Mouse (Mus musculus) ES-E14 (cell line): ENCODE measurements around the gene Tmprss13. TPM values are rescaled to one million over a fixed set of nuclear protein-coding genes. Genes with fewer than 3 reads are reported as not detected.

ENCODE experiments used
- DNase-seq: peaks from one replicate; pipeline ENCODE4 v3.0.0-alpha.2; 2013; ENCODE audit warnings: low read depth, low spot score
- H3K27ac ChIP-seq: 2 replicates; pipeline ENCODE4 v1.5.1; 2012; ENCODE audit warnings: low read depth, mild to moderate bottlenecking, low read length, moderate library complexity, mixed read lengths; ENCODE audit not compliant: poor library complexity, insufficient read depth, severe bottlenecking
- H3K36me3 ChIP-seq: 2 replicates; pipeline ENCODE4 v1.6.1; 2012; ENCODE audit warnings: mild to moderate bottlenecking, low read length, moderate library complexity, mixed read lengths; ENCODE audit not compliant: control insufficient read depth, poor library complexity, insufficient read depth, severe bottlenecking
- H3K4me1 ChIP-seq, 2 experiments: fragments of 150-350 bp in 1 of 2; sonication (generic) in 1 of 2; 2 replicates each; pipeline ENCODE4 v1.6.1; 2012; ENCODE audit warnings: low read length in 2 of 2, mild to moderate bottlenecking in 1 of 2, mixed read lengths in 1 of 2; ENCODE audit not compliant: control insufficient read depth in 2 of 2, insufficient read depth in 2 of 2, poor library complexity in 1 of 2
- H3K4me3 ChIP-seq, 2 experiments: fragments of 150-350 bp in 1 of 2; sonication (generic) in 1 of 2; 2 replicates each; pipeline ENCODE4 v1.5.1; 2012; ENCODE audit warnings: low read length in 2 of 2, low read depth in 1 of 2, mild to moderate bottlenecking in 1 of 2, mixed read lengths in 1 of 2; ENCODE audit not compliant: insufficient read depth in 1 of 2, poor library complexity in 1 of 2, severe bottlenecking in 1 of 2
- H3K9ac ChIP-seq: 2 replicates; pipeline ENCODE4 v1.6.1; 2012; ENCODE audit warnings: low read depth, mild to moderate bottlenecking, low read length, mixed read lengths; ENCODE audit not compliant: poor library complexity, insufficient read depth, severe bottlenecking
- H3K9me3 ChIP-seq: fragments of 150-350 bp; sonication (generic); 2 replicates; pipeline ENCODE4 v1.6.1; 2012; ENCODE audit warnings: low read depth, mild to moderate bottlenecking, low read length; ENCODE audit not compliant: control insufficient read depth, insufficient read depth
- CHD2 ChIP-seq: IDR thresholded peaks from 2 replicates; pipeline ENCODE4 v1.6.1; 2014; ENCODE audit warnings: mild to moderate bottlenecking, low read depth, low read length, inconsistent platforms
- HCFC1 ChIP-seq: IDR thresholded peaks from 2 replicates; pipeline ENCODE4 v1.6.1; 2012; ENCODE audit warnings: low read length, inconsistent platforms, borderline replicate concordance; ENCODE audit not compliant: insufficient read depth
- MAFK ChIP-seq: IDR thresholded peaks from 2 replicates; pipeline ENCODE4 v1.6.1; 2014; ENCODE audit warnings: mild to moderate bottlenecking, low read depth, low read length, inconsistent platforms; ENCODE audit not compliant: insufficient read depth
- ZC3H11A ChIP-seq: IDR thresholded peaks from 2 replicates; pipeline ENCODE4 v1.6.1; 2012; ENCODE audit warnings: low read depth, mild to moderate bottlenecking, inconsistent platforms, low read length, borderline replicate concordance
- ZNF384 ChIP-seq: IDR thresholded peaks from 2 replicates; pipeline ENCODE4 v1.6.1; 2012; ENCODE audit warnings: low read depth, low read length, inconsistent platforms
- in situ Hi-C, 2 experiments: fragments of 600-800 bp; cut with MboI; formaldehyde crosslinking; loops; one replicate each; pipeline ENCODE4 v1.15.1; 2025; ENCODE audit warnings: low sequenced_read_pairs in 2 of 2, inconsistent platforms in 1 of 2; ENCODE audit not compliant: unreplicated experiment in 2 of 2
- total RNA-seq: library from RNA; depleted of rRNA; stranded (reverse); fragments of 300-350 nt; gene quantifications from 2 replicates; pipeline ENCODE4 v1.2.3, GENCODE M21; 2012

The Tmprss13 gene
- total RNA-seq, 1 experiment = 0.22 TPM

GRCm38 (mm10) chr9:45321946-45322430 lies 3.1 kb downstream of the Tmprss13 start:
- Histone ChIP-seq H3K36me3 (no peaks in the 10 kb centered on the region), H3K4me1 (no peaks in the 10 kb centered on the region), H3K4me3 (no peak overlapping the region), H3K9me3 (no peaks in the 10 kb centered on the region), H3K27ac (no peak overlapping the region), H3K9ac (no peak overlapping the region)
- in situ Hi-C loops = no loop called here
- no peak for DNase-seq
- no peak for TF ChIP-seq CHD2
- no peak for TF ChIP-seq HCFC1
- TF ChIP-seq ZC3H11A = no peak
- TF ChIP-seq MAFK = no peak
- no peak for TF ChIP-seq ZNF384

DNA sequence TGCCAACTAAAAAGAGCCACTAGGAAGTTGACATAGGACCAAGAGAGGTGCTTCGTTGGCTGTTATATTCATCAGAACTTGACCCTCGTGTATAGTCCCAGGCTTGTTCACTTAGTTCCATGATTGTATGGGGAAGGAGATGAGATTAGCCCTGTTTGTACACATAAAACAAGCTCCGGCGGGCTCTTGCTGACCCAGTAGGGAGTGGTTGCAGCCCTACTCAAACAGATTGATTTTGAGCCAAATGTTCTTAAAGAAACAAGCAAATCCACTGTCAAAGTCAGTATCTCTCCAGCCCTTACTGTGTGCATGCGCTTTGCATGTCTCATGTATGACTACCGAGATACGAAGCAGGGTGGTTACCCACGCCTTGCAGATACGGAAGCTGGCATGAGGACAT lies 7.5 kb downstream of the Tmprss13 start:
- H3K4me1 ChIP-seq = peaks cover 3% of the 10 kb centered on the region in 2 experiments; a peak in 2 of 4 replicates
- H3K9me3 ChIP-seq = no peaks in the 10 kb centered on the region
- in situ Hi-C loops = no loop called here
- no peak for TF ChIP-seq ZNF384
- TF ChIP-seq ZC3H11A = no peak
- TF ChIP-seq MAFK = no peak
- no peak for TF ChIP-seq HCFC1
- no peak for TF ChIP-seq CHD2
- no peaks in the 10 kb centered on the region for H3K36me3 ChIP-seq
- H3K4me3 ChIP-seq = no peak overlapping the region
- no peak for DNase-seq
- no peak overlapping the region for H3K27ac ChIP-seq
- no peak overlapping the region for H3K9ac ChIP-seq

GRCm38 (mm10) chr9:45328263-45328662 lies 9.4 kb downstream of the Tmprss13 start:
- no peak for TF ChIP-seq MAFK
- TF ChIP-seq ZNF384 = no peak
- no peak for TF ChIP-seq HCFC1
- no peak for TF ChIP-seq ZC3H11A
- TF ChIP-seq CHD2 = no peak
- Histone ChIP-seq H3K9me3 (no peaks in the 10 kb centered on the region), H3K4me1 (peaks cover 3 to 4% of the 10 kb centered on the region in 2 experiments; a peak in 2 of 4 replicates), H3K27ac (no peak overlapping the region), H3K4me3 (no peak overlapping the region), H3K9ac (no peak overlapping the region), H3K36me3 (no peaks in the 10 kb centered on the region)
- in situ Hi-C loops = no loop called here
- no peak for DNase-seq

DNA sequence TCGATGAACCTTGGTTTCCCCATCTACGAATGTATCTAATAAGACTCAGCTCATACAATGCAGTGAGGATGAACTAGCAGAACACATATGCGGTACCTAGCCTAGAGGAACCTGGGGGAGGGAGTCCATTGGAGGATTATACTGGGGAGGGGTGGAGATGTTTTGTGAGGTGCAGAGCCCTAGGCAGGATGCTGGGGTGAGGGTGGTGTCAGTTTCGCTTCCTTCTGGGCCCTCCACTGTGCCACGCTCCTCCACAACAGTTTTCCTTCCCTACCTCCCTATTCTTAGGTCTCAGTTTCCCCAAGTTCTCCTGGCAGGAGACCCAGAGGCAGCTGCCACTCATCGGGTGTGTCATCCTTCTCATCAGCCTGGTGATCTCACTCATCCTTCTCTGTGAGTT lies 10.7 kb downstream of the Tmprss13 start:
- H3K36me3 ChIP-seq = no peaks in the 10 kb centered on the region
- H3K9ac ChIP-seq = no peak overlapping the region
- TF ChIP-seq HCFC1 = no peak
- TF ChIP-seq ZNF384 = no peak
- TF ChIP-seq ZC3H11A = no peak
- no peak for TF ChIP-seq MAFK
- TF ChIP-seq CHD2 = no peak
- DNase-seq = no peak
- peaks cover 3 to 4% of the 10 kb centered on the region in 2 experiments; a peak in 2 of 4 replicates for H3K4me1 ChIP-seq
- in situ Hi-C loops = no loop called here
- no peak overlapping the region for H3K27ac ChIP-seq
- no peak overlapping the region for H3K4me3 ChIP-seq
- H3K9me3 ChIP-seq = no peaks in the 10 kb centered on the region

DNA sequence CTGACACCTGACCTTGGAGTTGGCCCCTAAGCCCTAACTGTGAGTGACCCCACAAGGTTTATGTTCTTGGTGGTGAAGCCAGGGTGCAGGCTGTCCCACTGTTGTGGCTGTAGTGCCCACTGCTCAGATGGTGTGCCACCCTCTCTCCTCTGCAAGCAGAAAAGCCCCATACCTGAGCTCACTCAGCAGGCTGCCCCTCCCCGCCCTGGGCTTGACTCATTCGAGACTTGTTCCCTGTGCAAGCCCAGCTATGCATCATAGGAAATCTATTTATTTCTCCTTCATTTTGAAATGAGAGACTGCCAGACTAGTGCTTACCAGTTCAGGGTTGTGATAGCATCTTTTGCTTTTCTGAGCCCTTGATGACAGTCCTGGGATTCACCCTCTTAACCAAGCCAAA lies 18.5 kb downstream of the Tmprss13 start:
- H3K36me3 ChIP-seq = no peaks in the 10 kb centered on the region
- no peaks in the 10 kb centered on the region for H3K4me1 ChIP-seq
- no peak overlapping the region for H3K27ac ChIP-seq
- H3K9ac ChIP-seq = no peak overlapping the region
- TF ChIP-seq CHD2 = no peak
- no peak for TF ChIP-seq MAFK
- no peak for TF ChIP-seq HCFC1
- no peak for TF ChIP-seq ZC3H11A
- TF ChIP-seq ZNF384 = no peak
- H3K4me3 ChIP-seq = no peak overlapping the region
- no peaks in the 10 kb centered on the region for H3K9me3 ChIP-seq
- no peak for DNase-seq
- in situ Hi-C loops = no loop called here
